Mouse (Mus musculus) midbrain, embryonic 13.5 days (tissue): ENCODE data around the gene Tbx15. TPM values are rescaled to one million over a fixed set of nuclear protein-coding genes. Genes with fewer than 3 reads are reported as not detected.

ENCODE experiments used
- ATAC-seq: fragments of 200-750 bp; cut with Nextera tagmentation; 2 replicates; pipeline ENCODE4 v1.8.0; 2017; ENCODE audit warnings: mild to moderate bottlenecking, moderate TSS enrichment, moderate library complexity
- H3K27ac ChIP-seq: fragments of 300-500 bp; sonication (generic); 2 replicates; pipeline ENCODE4 v1.5.1; 2015; ENCODE audit warnings: inconsistent platforms, mild to moderate bottlenecking, moderate library complexity
- H3K27me3 ChIP-seq: fragments of 300-500 bp; sonication (generic); 2 replicates; pipeline ENCODE4 v1.6.1; 2015; ENCODE audit warnings: mild to moderate bottlenecking, inconsistent platforms
- H3K36me3 ChIP-seq: fragments of 300-500 bp; sonication (generic); 2 replicates; pipeline ENCODE4 v1.6.1; 2015; ENCODE audit warnings: mild to moderate bottlenecking, inconsistent platforms
- H3K4me1 ChIP-seq: fragments of 300-500 bp; sonication (generic); replicated peaks from 2 replicates; pipeline ENCODE4 v1.6.1; 2015; ENCODE audit warnings: inconsistent platforms
- H3K4me2 ChIP-seq: fragments of 300-500 bp; sonication (generic); replicated peaks from 2 replicates; pipeline ENCODE4 v1.6.1; 2015; ENCODE audit warnings: moderate library complexity, mild to moderate bottlenecking, inconsistent platforms
- H3K4me3 ChIP-seq: fragments of 300-500 bp; sonication (generic); replicated peaks from 2 replicates; pipeline ENCODE4 v1.5.1; 2015; ENCODE audit warnings: mild to moderate bottlenecking, inconsistent platforms
- H3K9ac ChIP-seq: fragments of 300-500 bp; sonication (generic); replicated peaks from 2 replicates; pipeline ENCODE4 v1.6.1; 2015; ENCODE audit warnings: mild to moderate bottlenecking, inconsistent platforms
- H3K9me3 ChIP-seq: fragments of 300-500 bp; sonication (generic); 2 replicates; pipeline ENCODE4 v1.6.1; 2016; ENCODE audit warnings: mild to moderate bottlenecking, inconsistent platforms
- WGBS: fragments of 180-500 bp; shearing (Covaris S2); methylation state at CpG from one replicate; pipeline ENCODE4 v1.1.7; 2015; 5-methylcytosine and 5-hydroxymethylcytosine counted together
- polyA plus RNA-seq: library from polyadenylated mRNA; unstranded; fragments of >200 nt; fragmentation: Nextera tagmentation; extraction: Ambion mirVana; gene quantifications from 2 replicates; pipeline ENCODE4 v1.2.1, GENCODE M21; 2015

The Tbx15 gene
- polyA plus RNA-seq, 1 experiment from 2014 or later = 0.39 TPM

GRCm38 (mm10) chr3:99260395-99260794 lies 20.2 kb downstream of the Tbx15 start:
- peaks cover 96% of the 10 kb centered on the region for H3K27me3 ChIP-seq
- H3K4me3 ChIP-seq = no peak overlapping the region
- no peaks in the 10 kb centered on the region for H3K36me3 ChIP-seq
- H3K4me2 ChIP-seq = no peak overlapping the region
- H3K9ac ChIP-seq = no peak overlapping the region
- H3K4me1 ChIP-seq = no peaks in the 10 kb centered on the region
- no peaks in the 10 kb centered on the region for H3K9me3 ChIP-seq
- 33% methylated on average over 2 of the region's 2 CpGs for WGBS
- ATAC-seq = no peak
- H3K27ac ChIP-seq = no peak overlapping the region

GRCm38 (mm10) chr3:99261371-99261791 lies 21.2 kb downstream of the Tbx15 start:
- no peak overlapping the region for H3K4me3 ChIP-seq
- no peak overlapping the region for H3K4me2 ChIP-seq
- no peaks in the 10 kb centered on the region for H3K9me3 ChIP-seq
- H3K27me3 ChIP-seq = peaks cover 96% of the 10 kb centered on the region
- no peak overlapping the region for H3K27ac ChIP-seq
- no peak overlapping the region for H3K9ac ChIP-seq
- H3K36me3 ChIP-seq = no peaks in the 10 kb centered on the region
- 1% methylated on average over 18 of the region's 18 CpGs for WGBS
- H3K4me1 ChIP-seq = no peaks in the 10 kb centered on the region
- peak; percentile 38; the same call in 1 of the 2 replicates for ATAC-seq

- WGBS = 0% methylated on average over 2 of the region's 2 CpGs
- no peak overlapping the region for H3K4me2 ChIP-seq
- H3K27ac ChIP-seq = no peak overlapping the region
- H3K4me3 ChIP-seq = no peak overlapping the region
- no peak overlapping the region for H3K9ac ChIP-seq
- H3K4me1 ChIP-seq = no peaks in the 10 kb centered on the region
- no peaks in the 10 kb centered on the region for H3K9me3 ChIP-seq
- H3K27me3 ChIP-seq = peaks cover 96% of the 10 kb centered on the region
- H3K36me3 ChIP-seq = no peaks in the 10 kb centered on the region
- no peak for ATAC-seq
Measured at GRCm38 (mm10) chr3:99261986-99262385, 21.8 kb downstream of the Tbx15 start.

GRCm38 (mm10) chr3:99263471-99263903 lies 23.3 kb downstream of the Tbx15 start:
- Histone ChIP-seq H3K36me3 (no peaks in the 10 kb centered on the region), H3K9me3 (no peaks in the 10 kb centered on the region), H3K4me3 (no peak overlapping the region), H3K27me3 (peaks cover 96% of the 10 kb centered on the region), H3K9ac (no peak overlapping the region), H3K27ac (no peak overlapping the region), H3K4me1 (no peaks in the 10 kb centered on the region), H3K4me2 (no peak overlapping the region)
- 18% methylated on average over 9 of the region's 9 CpGs for WGBS
- ATAC-seq = no peak

GRCm38 (mm10) chr3:99264695-99265094 lies 24.5 kb downstream of the Tbx15 start:
- H3K9ac ChIP-seq = no peak overlapping the region
- no peaks in the 10 kb centered on the region for H3K9me3 ChIP-seq
- H3K27me3 ChIP-seq = peaks cover 89% of the 10 kb centered on the region
- no peak overlapping the region for H3K4me3 ChIP-seq
- no peak for ATAC-seq
- H3K36me3 ChIP-seq = no peaks in the 10 kb centered on the region
- no peak overlapping the region for H3K4me2 ChIP-seq
- WGBS = 19% methylated on average over 7 of the region's 7 CpGs
- no peaks in the 10 kb centered on the region for H3K4me1 ChIP-seq
- no peak overlapping the region for H3K27ac ChIP-seq

- Histone ChIP-seq H3K9ac (no peak overlapping the region), H3K9me3 (no peaks in the 10 kb centered on the region), H3K27ac (no peak overlapping the region), H3K4me3 (no peak overlapping the region), H3K4me1 (no peaks in the 10 kb centered on the region), H3K36me3 (no peaks in the 10 kb centered on the region), H3K27me3 (peaks cover 79% of the 10 kb centered on the region), H3K4me2 (no peak overlapping the region)
- ATAC-seq = no peak
- WGBS = 27% methylated on average over 10 of the region's 10 CpGs
Measured at GRCm38 (mm10) chr3:99266752-99267303, 26.6 kb downstream of the Tbx15 start.

GRCm38 (mm10) chr3:99277973-99278580 lies 37.9 kb downstream of the Tbx15 start:
- Histone ChIP-seq H3K4me1 (no peaks in the 10 kb centered on the region), H3K4me3 (no peak overlapping the region), H3K36me3 (no peaks in the 10 kb centered on the region), H3K27ac (no peak overlapping the region), H3K4me2 (no peak overlapping the region), H3K9ac (no peak overlapping the region), H3K27me3 (peaks cover 6% of the 10 kb centered on the region; the same call in 1 of the 2 replicates), H3K9me3 (no peaks in the 10 kb centered on the region)
- 0 out of 2 replicates have a peak, but pooled peaks have one; percentile 43 for ATAC-seq
- WGBS = 45% methylated on average over 12 of the region's 12 CpGs

GRCm38 (mm10) chr3:99279718-99280117 lies 39.5 kb downstream of the Tbx15 start:
- Histone ChIP-seq H3K27ac (no peak overlapping the region), H3K36me3 (no peaks in the 10 kb centered on the region), H3K27me3 (peaks cover 6% of the 10 kb centered on the region; the same call in 1 of the 2 replicates), H3K9me3 (no peaks in the 10 kb centered on the region), H3K4me1 (no peaks in the 10 kb centered on the region), H3K9ac (no peak overlapping the region), H3K4me3 (no peak overlapping the region), H3K4me2 (no peak overlapping the region)
- WGBS = 91% methylated on average over 3 of the region's 3 CpGs
- no peak for ATAC-seq

GRCm38 (mm10) chr3:99281453-99281852 lies 41.3 kb downstream of the Tbx15 start:
- Histone ChIP-seq H3K4me1 (no peaks in the 10 kb centered on the region), H3K4me3 (no peak overlapping the region), H3K9me3 (no peaks in the 10 kb centered on the region), H3K9ac (no peak overlapping the region), H3K4me2 (no peak overlapping the region), H3K27ac (no peak overlapping the region), H3K36me3 (no peaks in the 10 kb centered on the region), H3K27me3 (peaks cover 6% of the 10 kb centered on the region; the same call in 1 of the 2 replicates)
- ATAC-seq = no peak
- 81% methylated on average over 4 of the region's 4 CpGs for WGBS

- Histone ChIP-seq H3K27ac (no peak overlapping the region), H3K4me3 (no peak overlapping the region), H3K27me3 (no peaks in the 10 kb centered on the region), H3K9me3 (no peaks in the 10 kb centered on the region), H3K36me3 (no peaks in the 10 kb centered on the region), H3K4me1 (peaks cover 4% of the 10 kb centered on the region), H3K9ac (no peak overlapping the region), H3K4me2 (no peak overlapping the region)
- WGBS = 64% methylated on average over 2 of the region's 2 CpGs
- ATAC-seq = no peak
Measured at GRCm38 (mm10) chr3:99288302-99288701, 48.1 kb downstream of the Tbx15 start.

GRCm38 (mm10) chr3:99290064-99290702 lies 50.0 kb downstream of the Tbx15 start:
- Histone ChIP-seq H3K4me1 (peaks cover 4% of the 10 kb centered on the region), H3K36me3 (no peaks in the 10 kb centered on the region), H3K4me3 (no peak overlapping the region), H3K9ac (no peak overlapping the region), H3K27ac (no peak overlapping the region), H3K4me2 (no peak overlapping the region), H3K9me3 (no peaks in the 10 kb centered on the region), H3K27me3 (no peaks in the 10 kb centered on the region)
- ATAC-seq = peak; percentile 77
- WGBS = 37% methylated on average over 6 of the region's 6 CpGs

- Histone ChIP-seq H3K27ac (no peak overlapping the region), H3K4me2 (no peak overlapping the region), H3K9ac (no peak overlapping the region), H3K27me3 (no peaks in the 10 kb centered on the region), H3K9me3 (no peaks in the 10 kb centered on the region), H3K4me1 (peaks cover 4% of the 10 kb centered on the region), H3K36me3 (no peaks in the 10 kb centered on the region), H3K4me3 (no peak overlapping the region)
- WGBS = 86% methylated on average over 2 of the region's 2 CpGs
- no peak for ATAC-seq
Measured at GRCm38 (mm10) chr3:99290878-99291277, 50.7 kb downstream of the Tbx15 start.
